Mouse (Mus musculus) neural tube, embryonic 12.5 days (tissue): Measurements from ENCODE around the gene Rbm39. TPM values are rescaled to one million over a fixed set of nuclear protein-coding genes. Genes with fewer than 3 reads are reported as not detected.
"Not testable (repeated sequence)": the region's sequence is repeated elsewhere in the genome, so short reads cannot be mapped to it uniquely, and the experiment has no call there.

Source experiments
- ATAC-seq: fragments of 200-750 bp; cut with Nextera tagmentation; 2 replicates; pipeline ENCODE4 v1.8.0; 2017; ENCODE audit warnings: low read depth, mild to moderate bottlenecking, moderate TSS enrichment, moderate library complexity; ENCODE audit not compliant: low FRiP score
- H3K27ac ChIP-seq: fragments of 300-500 bp; sonication (generic); 2 replicates; pipeline ENCODE4 v1.5.1; 2016
- H3K27me3 ChIP-seq: fragments of 300-500 bp; sonication (generic); replicated peaks from 2 replicates; pipeline ENCODE4 v1.6.1; 2016; ENCODE audit warnings: mild to moderate bottlenecking
- H3K36me3 ChIP-seq: fragments of 300-500 bp; sonication (generic); 2 replicates; pipeline ENCODE4 v1.6.1; 2016; ENCODE audit warnings: mild to moderate bottlenecking
- H3K4me1 ChIP-seq: fragments of 300-500 bp; sonication (generic); 2 replicates; pipeline ENCODE4 v1.6.1; 2016
- H3K4me2 ChIP-seq: fragments of 300-500 bp; sonication (generic); replicated peaks from 2 replicates; pipeline ENCODE4 v1.6.1; 2016; ENCODE audit warnings: mild to moderate bottlenecking
- H3K4me3 ChIP-seq: fragments of 300-500 bp; sonication (generic); 2 replicates; pipeline ENCODE4 v1.5.1; 2016
- H3K9ac ChIP-seq: fragments of 300-500 bp; sonication (generic); 2 replicates; pipeline ENCODE4 v1.6.1; 2016; ENCODE audit warnings: mild to moderate bottlenecking
- H3K9me3 ChIP-seq: fragments of 300-500 bp; sonication (generic); 2 replicates; pipeline ENCODE4 v1.6.1; 2016; ENCODE audit warnings: mild to moderate bottlenecking
- WGBS: fragments of 180-500 bp; shearing (Covaris S2); methylation state at CpG from one replicate; pipeline ENCODE4 v1.1.7; 2016; 5-methylcytosine and 5-hydroxymethylcytosine counted together
- polyA plus RNA-seq: library from polyadenylated mRNA; unstranded; fragments of >200 nt; fragmentation: Nextera tagmentation; extraction: Ambion mirVana; gene quantifications from 2 replicates; pipeline ENCODE4 v1.2.1, GENCODE M21; 2016

Rbm39 gene
- polyA plus RNA-seq, 1 experiment from 2014 or later = 583 TPM

DNA sequence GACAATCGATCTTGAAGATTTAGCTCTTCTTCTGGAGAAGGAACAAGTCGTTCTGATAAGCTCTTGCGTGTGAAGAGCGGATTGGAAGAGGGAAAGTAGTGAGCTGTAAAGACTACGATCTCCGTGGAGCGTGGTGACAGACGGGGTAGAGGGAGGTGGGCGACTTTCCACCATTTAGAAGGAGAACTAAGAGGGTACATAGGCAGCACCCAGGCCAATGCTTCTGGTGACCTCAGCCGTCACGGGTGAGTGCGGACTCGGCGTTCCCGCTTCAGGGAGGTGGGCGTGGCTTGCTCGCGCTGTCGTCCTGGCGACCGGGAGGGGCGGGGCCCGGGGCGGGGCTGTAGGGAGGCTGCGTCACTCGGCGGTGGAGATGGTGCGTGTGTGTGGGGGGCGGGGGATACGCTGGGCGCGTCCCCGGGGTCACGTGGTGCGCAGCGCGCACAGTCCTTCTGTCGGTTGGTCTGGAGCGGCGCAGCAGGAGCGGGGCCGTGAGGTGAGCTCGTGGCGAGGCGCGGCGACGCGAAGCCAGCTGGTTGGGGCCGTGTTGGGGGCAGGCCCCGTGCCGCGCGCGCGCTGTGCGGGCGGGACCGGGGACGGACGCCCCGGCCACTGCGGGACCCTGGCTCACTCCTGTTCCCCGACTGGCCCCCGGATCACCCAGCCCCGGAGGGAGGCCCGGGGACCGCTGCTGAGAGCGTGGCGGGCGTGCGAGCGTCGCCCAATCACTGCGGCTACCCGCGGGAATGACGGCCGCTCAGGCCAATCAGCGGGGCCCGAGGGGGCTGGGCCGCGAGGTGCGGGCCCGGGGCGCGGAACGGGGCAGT, 16.5 kb upstream of the Rbm39 start, which contains the start of gene Phf20:
Gene Phf20, plus strand, starts transcription at position 165 of the 827 bp plus-strand sequence.
- under 1% methylated on average over 87 of the region's 88 CpGs for WGBS
- peaks cover 11% of the 10 kb centered on the region; the same call in 1 of the 2 replicates for H3K36me3 ChIP-seq
- H3K9ac ChIP-seq = peak within 1 kb of the TSS; percentile 77
- H3K27me3 ChIP-seq = no peaks in the 10 kb centered on the region
- no peaks in the 10 kb centered on the region for H3K9me3 ChIP-seq
- ATAC-seq = peak; percentile 98
- peaks cover 25% of the 10 kb centered on the region for H3K4me1 ChIP-seq
- peak within 1 kb of the TSS; percentile 87 for H3K27ac ChIP-seq
- peak within 1 kb of the TSS; percentile 66 for H3K4me2 ChIP-seq
- peak within 1 kb of the TSS; percentile 68 for H3K4me3 ChIP-seq

DNA sequence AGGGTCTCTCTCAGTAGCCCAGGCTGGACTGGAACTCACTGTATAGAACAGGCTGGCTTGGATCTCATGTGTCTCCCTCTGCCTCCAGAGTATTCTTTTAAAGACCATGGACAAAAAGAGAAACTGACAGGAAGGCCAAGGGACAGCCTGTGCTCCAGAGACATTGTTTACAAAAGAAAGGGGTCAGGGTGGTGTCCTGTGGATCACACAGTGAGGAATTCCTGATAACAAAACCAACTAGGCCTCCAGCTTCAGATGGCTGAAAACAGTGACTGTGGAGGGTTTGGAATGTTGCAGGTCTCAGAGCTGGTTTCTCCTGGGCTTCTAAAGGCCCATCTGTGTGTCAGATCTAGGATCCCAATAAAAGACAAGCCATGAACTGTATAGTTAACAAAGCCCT, 14.5 kb upstream of the Rbm39 start:
- Histone ChIP-seq H3K27ac (no peak overlapping the region), H3K4me1 (peaks cover 25% of the 10 kb centered on the region), H3K36me3 (no peaks in the 10 kb centered on the region), H3K9me3 (no peaks in the 10 kb centered on the region), H3K9ac (no peak overlapping the region), H3K4me3 (no peak overlapping the region), H3K4me2 (no peak overlapping the region), H3K27me3 (no peaks in the 10 kb centered on the region)
- ATAC-seq = no peak

DNA sequence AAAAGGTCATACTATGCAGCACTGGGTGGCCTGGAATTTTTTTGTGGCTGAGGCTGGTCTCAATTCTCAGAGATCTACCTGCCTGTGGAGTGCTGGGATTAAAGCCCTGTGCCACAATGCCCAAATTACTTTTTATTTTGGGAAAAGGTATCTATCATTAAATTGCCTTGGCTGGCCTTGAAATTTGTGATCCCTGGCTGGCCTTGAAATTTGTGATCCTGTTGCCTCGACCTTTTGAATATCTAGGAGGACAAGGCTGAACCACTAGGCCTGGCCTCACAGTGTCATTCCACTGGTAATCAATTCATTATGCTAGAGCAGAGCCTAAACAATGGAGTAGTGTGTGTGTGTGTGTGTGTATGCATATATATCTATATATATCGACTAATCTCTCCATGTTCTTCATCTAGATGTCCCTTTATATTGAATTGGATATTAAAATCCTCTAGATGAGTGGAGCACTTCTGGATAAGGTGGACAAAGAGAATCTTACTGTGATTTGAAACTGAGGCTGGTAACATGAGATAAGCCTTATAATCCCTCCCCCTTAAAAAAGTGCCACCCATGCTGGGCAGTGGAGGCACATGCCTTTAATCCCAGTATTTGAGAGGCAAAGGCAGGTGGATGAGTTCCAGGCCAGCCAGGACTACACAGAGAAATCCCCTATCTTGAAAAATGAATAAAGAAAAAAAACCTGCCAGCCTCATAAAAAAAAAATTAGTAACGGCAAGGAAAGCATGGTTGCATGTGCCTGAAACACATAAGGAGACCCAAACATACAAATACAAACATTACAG, 13.2 kb upstream of the Rbm39 start:
- Histone ChIP-seq H3K4me3 (no peak overlapping the region), H3K27me3 (no peaks in the 10 kb centered on the region), H3K36me3 (no peaks in the 10 kb centered on the region), H3K9me3 (no peaks in the 10 kb centered on the region), H3K4me1 (peaks cover 15% of the 10 kb centered on the region), H3K27ac (no peak overlapping the region), H3K4me2 (no peak overlapping the region), H3K9ac (no peak overlapping the region)
- WGBS = 81% methylated on average over 3 of the region's 3 CpGs
- ATAC-seq = no peak

DNA sequence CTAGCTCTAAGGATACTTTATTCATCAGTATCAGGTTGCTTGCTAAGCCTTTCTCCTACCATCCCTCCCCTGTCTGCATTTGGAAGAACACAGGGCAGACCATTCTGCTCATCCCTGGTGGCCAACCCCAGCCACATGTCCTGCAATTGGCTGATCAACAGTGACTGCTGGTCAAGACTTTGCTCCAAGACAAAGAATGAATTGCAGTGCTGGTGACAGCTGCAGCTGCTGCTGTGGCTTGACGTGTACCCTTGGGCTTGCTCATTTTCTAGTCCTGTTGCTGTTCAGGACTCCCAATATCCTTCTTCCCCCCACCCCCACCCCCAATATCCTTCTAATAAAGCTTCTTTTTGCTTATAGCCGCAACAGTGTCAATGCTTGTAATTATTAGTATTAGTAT, 12.0 kb upstream of the Rbm39 start:
- no peak for ATAC-seq
- whole genome bisulfite sequencing = 69% methylated on average over 2 of the region's 2 CpGs
- Histone ChIP-seq H3K9me3 (no peaks in the 10 kb centered on the region), H3K4me3 (no peak overlapping the region), H3K4me1 (0 out of 2 replicates have a peak, but pooled peaks cover 5% of the 10 kb centered on the region), H3K27ac (no peak overlapping the region), H3K36me3 (no peaks in the 10 kb centered on the region), H3K4me2 (no peak overlapping the region), H3K9ac (no peak overlapping the region), H3K27me3 (no peaks in the 10 kb centered on the region)

DNA sequence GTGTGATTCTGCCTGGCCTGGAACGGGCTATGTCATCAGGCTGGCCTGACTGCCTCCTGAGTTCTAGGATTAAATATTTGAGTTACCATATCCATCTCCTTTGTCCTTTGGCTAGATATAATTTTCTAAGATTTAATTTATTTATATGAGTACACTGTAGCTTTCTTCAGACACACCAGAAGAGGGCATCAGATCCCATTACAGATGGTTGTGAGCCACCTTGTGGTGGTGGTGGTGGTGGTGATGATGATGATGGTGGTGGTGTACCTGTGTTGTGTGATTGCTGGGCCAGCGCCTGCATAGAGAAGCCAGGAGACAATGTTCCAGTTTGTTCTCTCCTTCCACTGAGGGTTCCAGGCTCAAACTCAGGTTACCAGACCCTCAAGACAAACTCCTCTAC, 11.5 kb upstream of the Rbm39 start:
- H3K9ac ChIP-seq = no peak overlapping the region
- H3K4me2 ChIP-seq = no peak overlapping the region
- no peak overlapping the region for H3K27ac ChIP-seq
- 95% methylated on average over 2 of the region's 2 CpGs for WGBS
- no peaks in the 10 kb centered on the region for H3K36me3 ChIP-seq
- 0 out of 2 replicates have a peak, but pooled peaks cover 5% of the 10 kb centered on the region for H3K4me1 ChIP-seq
- no peak overlapping the region for H3K4me3 ChIP-seq
- H3K9me3 ChIP-seq = no peaks in the 10 kb centered on the region
- no peaks in the 10 kb centered on the region for H3K27me3 ChIP-seq
- ATAC-seq = no peak

DNA sequence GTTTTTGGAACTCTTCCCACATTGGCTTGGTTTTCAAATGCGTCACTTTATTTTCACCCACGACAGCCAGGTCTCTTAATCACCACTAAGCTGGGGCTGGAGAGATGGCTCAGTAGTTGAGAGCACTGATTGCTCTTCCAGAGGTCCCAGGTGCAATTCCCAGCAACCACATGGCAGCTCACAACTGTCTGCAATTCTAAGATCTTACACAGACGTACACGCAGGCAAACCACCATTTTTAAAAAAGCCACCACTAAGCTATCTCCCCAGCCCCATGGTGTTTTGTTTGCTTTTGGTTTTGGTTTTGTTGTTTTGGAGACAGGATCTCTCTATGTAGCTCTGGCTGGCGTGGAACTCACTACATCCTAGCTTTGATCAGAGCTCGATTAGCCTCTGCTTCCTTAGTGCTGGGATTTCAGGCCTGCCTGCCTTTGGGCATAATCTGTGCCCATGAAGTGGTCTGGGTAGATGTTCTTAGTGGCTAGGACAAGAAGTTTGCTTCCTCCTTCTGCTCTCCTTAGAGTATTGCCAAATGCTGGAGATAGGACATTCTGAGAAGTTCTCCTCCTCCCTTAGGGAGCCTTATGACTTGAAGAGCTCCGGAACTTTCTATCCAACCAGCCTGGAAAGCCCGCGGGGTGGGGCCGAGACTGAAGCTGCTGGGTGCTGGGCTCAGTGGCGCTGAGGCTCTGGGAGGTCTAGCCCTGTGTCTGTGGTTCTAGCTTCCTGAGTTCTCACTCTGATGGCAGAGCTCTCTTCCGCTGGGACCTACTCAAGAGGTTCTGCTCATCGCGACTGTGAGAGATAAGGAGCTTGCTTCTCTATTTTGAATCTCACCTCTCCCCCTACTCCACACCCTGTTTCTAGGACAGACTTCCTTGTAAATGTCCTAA, 10.2 kb upstream of the Rbm39 start:
- ATAC-seq = no peak
- Histone ChIP-seq H3K27ac (no peak overlapping the region), H3K4me3 (no peak overlapping the region), H3K4me1 (no peaks in the 10 kb centered on the region), H3K9ac (no peak overlapping the region), H3K27me3 (no peaks in the 10 kb centered on the region), H3K36me3 (no peaks in the 10 kb centered on the region), H3K9me3 (no peaks in the 10 kb centered on the region), H3K4me2 (no peak overlapping the region)
- 88% methylated on average over 14 of the region's 14 CpGs for WGBS

DNA sequence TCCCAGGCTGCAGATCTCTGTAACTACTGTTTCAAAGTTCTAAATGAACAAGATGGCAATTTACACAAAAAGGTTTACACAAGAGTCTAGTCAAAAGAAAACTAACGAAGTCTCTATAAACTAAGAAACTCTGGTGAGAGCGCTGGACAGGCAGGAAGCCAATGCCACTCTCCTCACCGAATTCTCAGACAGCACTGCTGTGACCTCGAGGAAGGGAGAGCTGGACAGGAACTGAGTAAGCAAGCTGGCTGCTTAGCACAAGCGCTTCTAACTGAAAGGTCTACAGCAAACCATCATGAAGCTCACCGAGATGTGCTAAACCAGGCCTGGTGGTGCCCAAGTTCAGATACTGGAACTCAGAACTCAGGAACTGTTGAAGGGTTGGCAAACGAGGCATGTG, 9.2 kb upstream of the Rbm39 start:
- H3K27ac ChIP-seq, H3K4me1 ChIP-seq, H3K9ac ChIP-seq, H3K27me3 ChIP-seq, H3K36me3 ChIP-seq, H3K9me3 ChIP-seq, ATAC-seq, H3K4me2 ChIP-seq, H3K4me3 ChIP-seq: not testable (repeated sequence)
- 87% methylated on average over 7 of the region's 7 CpGs for WGBS

DNA sequence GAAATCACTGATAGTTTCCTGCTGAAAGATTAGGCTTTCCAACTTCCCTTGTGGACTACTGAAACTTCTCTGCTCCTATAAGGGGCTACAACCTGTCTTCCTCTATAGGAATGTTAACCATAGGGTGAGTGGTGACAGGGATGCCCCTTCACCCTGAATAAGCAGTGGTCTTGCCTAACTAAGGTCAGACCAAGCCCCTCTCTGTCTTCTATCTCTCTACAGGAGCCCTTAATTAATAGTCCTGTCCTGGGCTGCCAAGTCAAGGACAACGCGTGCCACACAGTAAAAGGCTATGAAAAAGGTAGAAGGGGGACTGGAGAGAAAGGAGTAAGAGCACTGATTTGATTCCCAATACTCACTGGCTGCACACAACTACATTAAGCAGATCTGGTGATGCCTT, 1.6 kb upstream of the Rbm39 start:
- 79% methylated on average over 2 of the region's 2 CpGs for WGBS
- Histone ChIP-seq H3K4me2 (peak overlapping the region; percentile 61; the same call in 1 of the 2 replicates), H3K27ac (no peak overlapping the region), H3K9ac (no peak overlapping the region), H3K9me3 (no peaks in the 10 kb centered on the region), H3K4me1 (peaks cover 21% of the 10 kb centered on the region), H3K27me3 (no peaks in the 10 kb centered on the region), H3K36me3 (peaks cover 15% of the 10 kb centered on the region), H3K4me3 (no peak overlapping the region)
- no peak for ATAC-seq

DNA sequence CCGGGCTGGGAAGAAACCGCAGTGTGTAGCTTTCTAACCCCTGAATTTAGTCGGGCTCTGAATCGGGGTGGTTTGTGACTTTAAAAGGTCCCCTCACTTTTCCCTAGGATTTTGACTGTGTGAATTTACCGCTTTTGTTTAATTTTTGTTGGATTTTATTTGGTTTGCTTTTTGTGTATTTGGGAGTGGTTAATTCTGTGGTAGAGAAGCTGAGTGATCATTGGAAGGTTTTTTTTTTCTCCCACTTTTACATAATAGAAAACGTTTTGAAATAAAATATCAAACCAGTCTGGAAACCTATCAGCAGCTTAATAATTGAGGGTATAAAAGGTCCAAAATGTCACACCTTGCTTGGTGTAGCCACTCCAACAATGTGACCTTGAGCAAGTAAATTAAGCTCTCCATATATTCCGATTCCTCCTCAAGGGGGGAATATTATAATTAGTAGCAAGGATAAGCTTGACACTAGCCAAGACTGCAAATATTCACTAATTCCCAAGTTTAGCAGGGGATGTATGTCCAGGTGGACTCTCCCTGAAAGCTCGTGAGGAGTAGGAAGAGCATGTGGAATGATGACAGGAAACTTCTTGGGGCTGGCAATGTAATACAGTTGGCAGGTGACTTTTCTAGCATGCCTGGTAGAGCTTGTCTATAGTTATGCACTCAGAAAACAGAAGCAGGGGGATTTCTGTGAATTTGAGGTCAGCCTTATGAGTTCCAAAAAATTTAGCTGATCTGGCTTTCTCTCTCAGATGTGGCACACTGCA, 969 bp upstream of the Rbm39 start:
- H3K9ac ChIP-seq = peak overlapping the region; percentile 74
- peak overlapping the region; percentile 61 for H3K4me2 ChIP-seq
- no peaks in the 10 kb centered on the region for H3K27me3 ChIP-seq
- peak overlapping the region; percentile 99 for H3K4me3 ChIP-seq
- ATAC-seq = no peak
- H3K36me3 ChIP-seq = peaks cover 17% of the 10 kb centered on the region
- H3K27ac ChIP-seq = peak overlapping the region; percentile 94
- no peaks in the 10 kb centered on the region for H3K9me3 ChIP-seq
- 21% methylated on average over 8 of the region's 8 CpGs for WGBS
- H3K4me1 ChIP-seq = peaks cover 21% of the 10 kb centered on the region

DNA sequence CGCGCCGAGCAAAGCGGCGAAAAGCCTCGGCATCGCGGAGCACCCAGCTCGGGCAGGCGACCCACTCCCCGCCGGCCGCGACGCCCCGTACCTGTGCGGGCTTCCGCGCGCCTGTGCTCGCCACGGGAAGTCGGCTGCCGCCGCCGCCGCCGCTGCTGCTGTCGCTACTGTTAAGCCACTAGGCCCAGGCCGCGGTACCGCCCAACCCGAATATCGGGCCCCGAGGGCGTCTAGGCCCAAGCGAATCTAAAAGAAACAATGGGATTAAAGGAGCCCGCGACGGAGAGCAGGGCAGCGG, 293 bp downstream of the Rbm39 start:
- no peak; the same call in 1 of the 2 replicates for ATAC-seq
- no peaks in the 10 kb centered on the region for H3K27me3 ChIP-seq
- no peaks in the 10 kb centered on the region for H3K9me3 ChIP-seq
- peak overlapping the region; percentile 91 for H3K27ac ChIP-seq
- H3K36me3 ChIP-seq = peaks cover 23% of the 10 kb centered on the region
- peak overlapping the region; percentile 100 for H3K9ac ChIP-seq
- H3K4me3 ChIP-seq = peak overlapping the region; percentile 99
- H3K4me1 ChIP-seq = peaks cover 21% of the 10 kb centered on the region
- H3K4me2 ChIP-seq = peak overlapping the region; percentile 88; the same call in 1 of the 2 replicates
- WGBS = under 1% methylated on average over 41 of the region's 41 CpGs

DNA sequence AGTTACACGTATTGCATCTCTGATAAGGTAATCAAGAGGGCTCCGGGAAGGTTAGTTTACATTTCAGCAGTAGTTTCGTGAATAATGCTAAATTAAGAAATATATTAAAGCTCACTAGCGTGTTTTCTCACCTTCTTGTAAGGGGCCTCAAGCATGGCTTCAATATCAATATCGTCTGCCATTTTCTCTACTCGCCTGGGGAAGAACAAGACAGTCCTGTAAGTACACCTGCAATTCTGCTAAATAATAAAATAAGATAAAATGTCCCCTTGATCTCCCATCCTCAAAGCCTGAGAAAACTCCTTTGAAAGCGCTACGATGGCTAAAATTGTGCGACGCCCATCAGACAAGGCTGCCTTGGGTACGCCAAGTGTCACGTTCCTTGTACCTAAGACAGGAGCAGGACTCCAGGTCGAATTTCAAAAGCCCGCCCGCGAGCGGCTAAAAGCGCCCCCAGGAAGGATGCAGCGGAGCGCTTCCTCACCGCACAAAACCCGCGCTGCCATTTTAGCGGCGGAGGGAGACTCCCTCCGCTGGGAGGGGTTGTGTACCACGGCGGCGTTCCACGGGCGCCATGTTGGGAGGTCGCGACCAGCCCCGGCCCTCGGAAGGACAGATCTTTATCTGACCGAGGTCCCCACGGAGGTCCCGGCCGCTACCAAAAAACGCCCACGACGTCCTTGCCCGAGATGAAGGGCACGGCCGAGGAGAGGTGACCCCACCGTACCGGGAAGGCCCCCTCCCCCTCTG, 817 bp downstream of the Rbm39 start:
- Histone ChIP-seq H3K27me3 (no peaks in the 10 kb centered on the region), H3K9me3 (no peaks in the 10 kb centered on the region), H3K4me2 (peak overlapping the region; percentile 88), H3K9ac (peak overlapping the region; percentile 100), H3K27ac (peak overlapping the region; percentile 91), H3K4me3 (peak overlapping the region; percentile 99), H3K4me1 (peaks cover 21% of the 10 kb centered on the region), H3K36me3 (peaks cover 29% of the 10 kb centered on the region)
- peak; percentile 65 for ATAC-seq
- WGBS = 2% methylated on average over 47 of the region's 47 CpGs
